Mouse (Mus musculus): ENCODE data around the gene Rpf1. TPM values are rescaled to one million over a fixed set of nuclear protein-coding genes. Genes with fewer than 3 reads are reported as not detected.
A peak's percentile ranks its signal among the peaks of the same experiment; 100 is the strongest.

The Rpf1 gene
- polyA plus RNA-seq, 1 experiment from 2014 or later = 47.2 TPM

GRCm38 (mm10) chr3:146562936-146563335 lies 41.7 kb upstream of the Rpf1 start:
- Histone ChIP-seq H3K4me2 (no peak overlapping the region), H3K4me1 (ENCODE audit: control insufficient read depth, insufficient read depth, low read length) (0 out of 2 replicates have a peak, but pooled peaks cover 3% of the 10 kb centered on the region), H3K36me3 (ENCODE audit: control insufficient read depth, insufficient read depth, low read length) (no peaks in the 10 kb centered on the region), H3K27me3 (ENCODE audit: control insufficient read depth, insufficient read depth, low read length) (no peaks in the 10 kb centered on the region), H3K9ac (ENCODE audit: low read depth, low read length) (no peak overlapping the region), H3K9me3 (replicated peaks; ENCODE audit: control insufficient read depth, low read length) (no peaks in the 10 kb centered on the region), H3K27ac (ENCODE audit: low read depth, low read length) (no peak overlapping the region), H3K4me3 (ENCODE audit: low read depth, low read length) (no peak overlapping the region)
- WGBS (ENCODE audit: insufficient replicate concordance) = 81% methylated on average over 7 of the region's 7 CpGs
- no peak for ATAC-seq (replicated peaks; ENCODE audit: insufficient number of reproducible peaks, low FRiP score, low TSS enrichment)

DNA sequence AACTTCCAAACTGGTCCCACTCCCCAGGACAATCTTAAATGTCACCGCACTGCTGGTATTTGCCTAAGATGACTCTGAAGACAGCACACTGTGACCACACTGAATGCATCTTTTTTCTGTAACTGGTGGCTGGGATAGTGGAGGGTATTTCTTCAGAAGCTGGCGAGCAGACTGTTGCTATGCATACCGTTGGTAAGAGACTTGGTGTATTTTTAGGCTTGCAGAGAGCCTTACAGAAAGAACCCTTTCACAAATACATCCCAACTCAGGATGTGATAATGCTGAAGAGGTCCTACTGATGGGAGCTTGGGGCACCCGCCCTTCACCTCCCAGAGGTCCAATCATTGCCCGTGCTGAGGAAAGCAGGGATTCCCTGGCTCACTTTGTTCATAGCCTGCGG lies 36.3 kb upstream of the Rpf1 start:
- Histone ChIP-seq H3K9me3 (replicated peaks; ENCODE audit: control insufficient read depth, low read length) (no peaks in the 10 kb centered on the region), H3K4me2 (no peak overlapping the region), H3K9ac (ENCODE audit: low read depth, low read length) (no peak overlapping the region), H3K27me3 (ENCODE audit: control insufficient read depth, insufficient read depth, low read length) (0 out of 2 replicates have a peak, but pooled peaks cover 2% of the 10 kb centered on the region), H3K36me3 (ENCODE audit: control insufficient read depth, insufficient read depth, low read length) (no peaks in the 10 kb centered on the region), H3K4me1 (ENCODE audit: control insufficient read depth, insufficient read depth, low read length) (0 out of 2 replicates have a peak, but pooled peaks cover 5% of the 10 kb centered on the region), H3K4me3 (ENCODE audit: low read depth, low read length) (no peak overlapping the region), H3K27ac (ENCODE audit: low read depth, low read length) (no peak overlapping the region)
- WGBS (ENCODE audit: insufficient replicate concordance) = 54% methylated on average over 6 of the region's 6 CpGs
- ATAC-seq (replicated peaks; ENCODE audit: insufficient number of reproducible peaks, low FRiP score, low TSS enrichment) = no peak

DNA sequence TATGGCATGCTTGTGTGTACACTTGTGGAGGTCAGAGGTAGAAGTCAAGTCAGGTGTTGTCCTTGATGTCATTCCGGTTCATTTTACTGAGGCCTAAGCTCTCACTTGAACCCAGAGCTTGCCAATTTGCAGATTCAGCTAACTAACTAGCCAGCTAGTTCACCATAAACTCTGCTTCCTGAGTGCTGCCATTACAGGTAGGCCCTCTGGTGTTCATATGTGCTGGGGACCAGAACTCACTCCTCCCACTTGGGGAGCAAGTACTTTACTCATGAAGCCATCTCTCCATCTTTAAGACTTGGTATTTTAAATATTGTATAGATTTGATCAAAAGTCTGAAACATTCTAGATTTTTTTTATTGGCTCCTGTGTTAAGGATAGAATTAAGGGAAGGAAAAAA lies 35.3 kb upstream of the Rpf1 start:
- no peaks in the 10 kb centered on the region for H3K36me3 ChIP-seq (ENCODE audit: control insufficient read depth, insufficient read depth, low read length)
- H3K4me3 ChIP-seq (ENCODE audit: low read depth, low read length) = no peak overlapping the region
- no peak overlapping the region for H3K9ac ChIP-seq (ENCODE audit: low read depth, low read length)
- H3K27ac ChIP-seq (ENCODE audit: low read depth, low read length) = no peak overlapping the region
- H3K27me3 ChIP-seq (ENCODE audit: control insufficient read depth, insufficient read depth, low read length) = 0 out of 2 replicates have a peak, but pooled peaks cover 2% of the 10 kb centered on the region
- H3K9me3 ChIP-seq (replicated peaks; ENCODE audit: control insufficient read depth, low read length) = no peaks in the 10 kb centered on the region
- no peak for ATAC-seq (replicated peaks; ENCODE audit: insufficient number of reproducible peaks, low FRiP score, low TSS enrichment)
- WGBS (ENCODE audit: insufficient replicate concordance) = 68% methylated on average over 1 of the region's 1 CpGs
- H3K4me1 ChIP-seq (ENCODE audit: control insufficient read depth, insufficient read depth, low read length) = 0 out of 2 replicates have a peak, but pooled peaks cover 5% of the 10 kb centered on the region
- H3K4me2 ChIP-seq = no peak overlapping the region

DNA sequence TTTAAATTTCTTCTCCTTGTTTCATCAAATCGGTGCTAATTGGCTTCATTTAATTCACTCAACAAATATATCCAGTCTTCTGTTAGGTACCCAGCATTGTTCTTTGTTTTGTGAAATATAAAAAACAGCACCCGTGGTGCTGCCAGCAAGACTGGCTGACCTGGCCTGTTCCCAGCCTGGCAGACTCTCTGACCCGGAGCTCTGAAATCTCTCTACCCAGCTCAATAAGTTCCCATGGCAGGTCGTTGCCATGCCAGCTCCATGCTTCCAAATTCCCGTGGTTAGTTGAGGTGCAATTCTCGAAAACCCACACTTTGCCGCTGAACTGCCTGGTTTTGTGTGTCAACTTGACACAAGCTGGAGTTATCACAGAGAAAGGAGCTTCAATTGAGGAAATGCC lies 33.6 kb upstream of the Rpf1 start:
- H3K4me1 ChIP-seq (ENCODE audit: control insufficient read depth, insufficient read depth, low read length) = 0 out of 2 replicates have a peak, but pooled peaks cover 5% of the 10 kb centered on the region
- H3K27me3 ChIP-seq (ENCODE audit: control insufficient read depth, insufficient read depth, low read length) = 0 out of 2 replicates have a peak, but pooled peaks cover 2% of the 10 kb centered on the region
- no peak overlapping the region for H3K4me2 ChIP-seq
- H3K9ac ChIP-seq (ENCODE audit: low read depth, low read length) = no peak overlapping the region
- 81% methylated on average over 7 of the region's 7 CpGs for WGBS (ENCODE audit: insufficient replicate concordance)
- no peak overlapping the region for H3K4me3 ChIP-seq (ENCODE audit: low read depth, low read length)
- H3K36me3 ChIP-seq (ENCODE audit: control insufficient read depth, insufficient read depth, low read length) = no peaks in the 10 kb centered on the region
- ATAC-seq (replicated peaks; ENCODE audit: insufficient number of reproducible peaks, low FRiP score, low TSS enrichment) = no peak
- no peak overlapping the region for H3K27ac ChIP-seq (ENCODE audit: low read depth, low read length)
- H3K9me3 ChIP-seq (replicated peaks; ENCODE audit: control insufficient read depth, low read length) = no peaks in the 10 kb centered on the region

GRCm38 (mm10) chr3:146543632-146544031 lies 22.4 kb upstream of the Rpf1 start:
- ATAC-seq (replicated peaks; ENCODE audit: insufficient number of reproducible peaks, low FRiP score, low TSS enrichment) = no peak
- no peaks in the 10 kb centered on the region for H3K27me3 ChIP-seq (ENCODE audit: control insufficient read depth, insufficient read depth, low read length)

DNA sequence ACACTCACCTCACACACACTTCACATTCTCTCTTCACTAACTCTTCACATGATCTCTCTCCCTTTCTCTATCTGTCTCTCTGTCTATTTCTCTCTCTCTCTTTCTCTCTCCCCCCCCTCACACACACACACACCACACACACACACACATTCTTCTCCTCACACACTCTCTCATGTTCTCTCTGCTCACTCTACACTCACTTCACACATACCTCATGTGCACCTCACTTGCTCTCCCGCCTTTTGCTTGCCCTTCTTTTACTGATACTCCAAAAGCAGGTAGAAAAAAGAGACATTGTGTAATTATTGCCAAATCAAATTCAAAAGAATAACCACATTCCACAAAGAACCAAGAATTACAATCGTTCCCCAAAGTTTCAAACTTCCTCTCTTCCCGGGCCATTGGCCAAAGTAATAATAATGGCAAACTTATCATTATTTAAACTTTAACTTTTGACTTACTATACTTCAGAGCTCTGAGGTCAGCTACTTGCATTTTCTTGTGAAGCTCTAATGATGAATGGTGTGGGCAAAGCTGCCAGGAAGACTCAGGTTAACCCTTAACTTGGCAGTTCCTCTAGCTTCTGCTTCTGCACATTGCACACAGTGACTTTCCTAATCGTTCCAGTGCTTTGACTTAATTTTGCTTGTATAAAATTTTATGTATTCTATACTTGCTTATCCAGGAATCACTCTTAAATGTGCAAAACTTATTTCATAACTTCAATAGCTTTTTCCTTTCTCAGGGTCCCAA lies 19.5 kb upstream of the Rpf1 start:
- Histone ChIP-seq H3K9ac (ENCODE audit: low read depth, low read length) (no peak overlapping the region), H3K27ac (ENCODE audit: low read depth, low read length) (no peak overlapping the region), H3K4me3 (ENCODE audit: low read depth, low read length) (no peak overlapping the region), H3K36me3 (ENCODE audit: control insufficient read depth, insufficient read depth, low read length) (no peaks in the 10 kb centered on the region), H3K4me1 (ENCODE audit: control insufficient read depth, insufficient read depth, low read length) (no peaks in the 10 kb centered on the region), H3K9me3 (replicated peaks; ENCODE audit: control insufficient read depth, low read length) (no peaks in the 10 kb centered on the region), H3K27me3 (ENCODE audit: control insufficient read depth, insufficient read depth, low read length) (no peaks in the 10 kb centered on the region), H3K4me2 (no peak overlapping the region)
- WGBS (ENCODE audit: insufficient replicate concordance) = 70% methylated on average over 4 of the region's 4 CpGs
- no peak for ATAC-seq (replicated peaks; ENCODE audit: insufficient number of reproducible peaks, low FRiP score, low TSS enrichment)

More at GRCm38 (mm10) chr3:146543632-146544031, 22.4 kb upstream of the Rpf1 start:
- Histone ChIP-seq H3K36me3 (ENCODE audit: control insufficient read depth, insufficient read depth, low read length) (no peaks in the 10 kb centered on the region), H3K9ac (ENCODE audit: low read depth, low read length) (no peak overlapping the region), H3K4me2 (no peak overlapping the region), H3K4me1 (ENCODE audit: control insufficient read depth, insufficient read depth, low read length) (no peaks in the 10 kb centered on the region), H3K9me3 (replicated peaks; ENCODE audit: control insufficient read depth, low read length) (no peaks in the 10 kb centered on the region), H3K27ac (ENCODE audit: low read depth, low read length) (no peak overlapping the region), H3K4me3 (ENCODE audit: low read depth, low read length) (no peak overlapping the region)
- 29% methylated on average over 1 of the region's 1 CpGs for WGBS (ENCODE audit: insufficient replicate concordance)

DNA sequence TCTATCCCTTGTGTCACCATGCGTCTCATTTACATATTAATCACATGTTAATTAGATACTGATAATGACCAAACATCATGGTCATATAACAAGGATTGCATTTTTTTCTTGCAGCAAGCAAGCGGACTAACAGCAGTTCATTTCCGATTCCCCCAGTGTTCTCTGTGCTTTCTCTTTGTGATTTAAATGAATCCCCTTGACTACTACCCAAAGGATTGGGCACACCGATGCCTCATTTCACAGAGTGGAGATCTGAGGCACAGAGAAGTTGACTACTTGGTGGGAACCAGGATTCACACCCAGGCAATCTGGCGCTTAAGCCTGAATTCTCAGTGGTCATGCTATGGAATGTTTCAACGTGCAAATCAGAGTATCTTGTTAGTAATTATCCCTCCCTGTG lies 13.8 kb upstream of the Rpf1 start:
- H3K4me2 ChIP-seq = no peak overlapping the region
- 53% methylated on average over 6 of the region's 6 CpGs for WGBS (ENCODE audit: insufficient replicate concordance)
- no peak overlapping the region for H3K4me3 ChIP-seq (ENCODE audit: low read depth, low read length)
- no peak overlapping the region for H3K9ac ChIP-seq (ENCODE audit: low read depth, low read length)
- H3K27me3 ChIP-seq (ENCODE audit: control insufficient read depth, insufficient read depth, low read length) = no peaks in the 10 kb centered on the region
- no peaks in the 10 kb centered on the region for H3K9me3 ChIP-seq (replicated peaks; ENCODE audit: control insufficient read depth, low read length)
- H3K4me1 ChIP-seq (ENCODE audit: control insufficient read depth, insufficient read depth, low read length) = no peaks in the 10 kb centered on the region
- no peak for ATAC-seq (replicated peaks; ENCODE audit: insufficient number of reproducible peaks, low FRiP score, low TSS enrichment)
- H3K36me3 ChIP-seq (ENCODE audit: control insufficient read depth, insufficient read depth, low read length) = no peaks in the 10 kb centered on the region
- H3K27ac ChIP-seq (ENCODE audit: low read depth, low read length) = no peak overlapping the region

DNA sequence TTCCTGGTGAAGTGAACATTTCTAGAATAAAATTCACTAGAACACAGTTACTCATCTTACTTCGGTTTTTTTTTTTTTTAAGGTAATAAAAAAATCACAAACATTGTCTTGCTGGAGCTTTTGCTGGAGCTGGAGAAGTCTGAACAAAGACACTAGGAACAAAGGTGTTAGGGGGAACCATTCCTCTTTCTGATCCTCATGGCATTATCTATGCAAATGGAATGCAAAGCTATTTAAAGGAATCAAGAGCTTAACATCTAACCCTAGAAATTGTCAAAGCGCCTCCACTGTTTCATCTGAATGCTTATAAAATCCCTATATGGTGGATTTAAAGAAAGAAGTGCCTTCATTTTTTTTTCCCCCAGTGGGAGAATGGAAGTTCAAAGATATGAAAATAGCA lies 7.1 kb upstream of the Rpf1 start:
- Histone ChIP-seq H3K4me3 (ENCODE audit: low read depth, low read length) (no peak overlapping the region), H3K27me3 (ENCODE audit: control insufficient read depth, insufficient read depth, low read length) (no peaks in the 10 kb centered on the region), H3K4me1 (ENCODE audit: control insufficient read depth, insufficient read depth, low read length) (no peaks in the 10 kb centered on the region), H3K27ac (ENCODE audit: low read depth, low read length) (no peak overlapping the region), H3K9ac (ENCODE audit: low read depth, low read length) (no peak overlapping the region), H3K4me2 (no peak overlapping the region), H3K9me3 (replicated peaks; ENCODE audit: control insufficient read depth, low read length) (no peaks in the 10 kb centered on the region), H3K36me3 (ENCODE audit: control insufficient read depth, insufficient read depth, low read length) (no peaks in the 10 kb centered on the region)
- 38% methylated on average over 2 of the region's 2 CpGs for WGBS (ENCODE audit: insufficient replicate concordance)
- ATAC-seq (replicated peaks; ENCODE audit: insufficient number of reproducible peaks, low FRiP score, low TSS enrichment) = no peak

DNA sequence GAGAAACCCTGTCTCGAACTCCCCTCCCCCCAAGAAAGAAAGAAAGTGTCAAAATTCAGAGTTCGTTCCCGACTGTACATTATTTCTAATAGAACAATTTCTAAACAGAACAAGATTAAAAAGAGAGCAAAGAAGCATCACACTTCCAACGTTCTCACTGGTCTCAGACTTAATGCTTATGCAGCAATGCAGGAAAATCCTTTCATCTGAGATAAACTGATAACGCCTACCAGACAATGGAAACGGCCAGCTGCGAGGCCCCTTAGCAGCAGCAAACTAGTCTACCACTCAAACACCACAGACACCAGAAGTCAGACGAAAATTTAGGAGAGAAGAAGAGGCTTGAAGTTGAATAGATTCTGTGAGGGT lies 407 bp upstream of the Rpf1 start:
- Histone ChIP-seq H3K36me3 (ENCODE audit: control insufficient read depth, insufficient read depth, low read length) (peaks cover 6% of the 10 kb centered on the region), H3K27me3 (ENCODE audit: control insufficient read depth, insufficient read depth, low read length) (no peaks in the 10 kb centered on the region), H3K4me3 (ENCODE audit: low read depth, low read length) (peak overlapping the region; percentile 90), H3K27ac (ENCODE audit: low read depth, low read length) (peak overlapping the region; percentile 99), H3K4me2 (peak overlapping the region; percentile 75), H3K9ac (ENCODE audit: low read depth, low read length) (peak overlapping the region; percentile 96), H3K4me1 (ENCODE audit: control insufficient read depth, insufficient read depth, low read length) (no peaks in the 10 kb centered on the region), H3K9me3 (replicated peaks; ENCODE audit: control insufficient read depth, low read length) (no peaks in the 10 kb centered on the region)
- 0 out of 2 replicates have a peak, but pooled peaks have one; percentile 7 for ATAC-seq (replicated peaks; ENCODE audit: insufficient number of reproducible peaks, low FRiP score, low TSS enrichment)
- WGBS (ENCODE audit: insufficient replicate concordance) = 8% methylated on average over 8 of the region's 8 CpGs
